Mouse (Mus musculus) cerebellum, adult 8-10 months (tissue): ENCODE results near the gene Cd3eap.
A peak's percentile ranks its signal among the peaks of the same experiment; 100 is the strongest.

Source experiments
- DNase-seq: peaks from one replicate; pipeline ENCODE4 v3.0.0; 2022

Cd3eap gene

DNA sequence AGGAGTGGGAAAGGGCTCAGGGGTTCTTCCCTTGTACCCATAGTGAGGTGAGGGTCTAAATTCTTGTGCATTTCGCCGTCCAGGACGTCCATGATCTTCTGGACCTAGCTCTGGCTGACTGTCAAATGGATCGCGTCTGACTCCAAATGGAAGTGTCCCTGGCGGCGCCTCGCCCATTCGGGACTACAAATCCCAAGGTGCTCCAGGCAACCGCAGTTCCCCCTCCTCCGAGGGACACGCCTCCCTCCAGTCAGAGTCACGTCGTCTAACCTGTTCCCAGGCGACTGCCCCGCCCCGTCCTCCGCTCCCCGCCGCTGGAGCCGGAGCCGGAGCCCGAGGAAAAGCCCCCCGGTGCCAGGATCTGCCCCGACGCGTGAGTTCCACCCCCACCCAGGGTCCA is 1.7 kb upstream of the Cd3eap start:
- peak; percentile 89 for DNase-seq

DNA sequence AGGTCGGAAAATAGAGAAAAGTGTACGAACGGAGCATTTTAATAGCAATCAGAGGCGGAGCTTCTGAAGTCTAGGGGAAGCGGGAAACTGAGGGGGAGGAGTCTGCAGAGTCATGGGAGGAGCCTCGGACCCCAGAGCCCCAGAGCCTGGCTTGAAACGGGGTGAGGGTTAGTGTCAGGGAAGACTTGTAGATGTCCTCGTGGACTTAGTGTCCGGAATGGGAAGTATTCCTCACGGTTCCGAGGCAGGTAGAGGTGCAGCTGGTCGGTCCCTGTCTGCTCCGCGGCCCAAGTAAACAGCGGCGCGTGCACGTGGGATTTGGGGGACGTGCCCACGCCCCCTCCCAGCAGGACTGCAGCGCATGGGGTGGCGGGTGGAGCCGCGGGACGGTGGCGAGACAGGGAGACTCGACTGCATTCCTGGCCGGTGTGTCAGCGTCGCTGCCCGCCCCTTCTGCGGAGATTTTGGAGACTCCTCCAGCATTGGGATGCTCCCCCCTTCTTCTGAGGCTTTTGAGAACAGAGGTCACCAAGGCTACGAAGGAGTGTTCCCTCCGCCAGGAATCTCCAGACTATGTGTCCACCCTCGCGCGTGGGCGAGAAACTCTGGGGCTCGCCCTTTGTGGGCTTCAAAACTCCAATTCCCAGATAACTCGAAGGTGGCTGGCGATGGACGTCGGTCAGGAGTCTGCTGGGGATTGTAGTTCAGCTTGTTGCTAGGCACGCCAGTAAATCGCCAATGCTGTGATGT is 784 bp upstream of the Cd3eap start:
- peak; percentile 71 for DNase-seq

DNA sequence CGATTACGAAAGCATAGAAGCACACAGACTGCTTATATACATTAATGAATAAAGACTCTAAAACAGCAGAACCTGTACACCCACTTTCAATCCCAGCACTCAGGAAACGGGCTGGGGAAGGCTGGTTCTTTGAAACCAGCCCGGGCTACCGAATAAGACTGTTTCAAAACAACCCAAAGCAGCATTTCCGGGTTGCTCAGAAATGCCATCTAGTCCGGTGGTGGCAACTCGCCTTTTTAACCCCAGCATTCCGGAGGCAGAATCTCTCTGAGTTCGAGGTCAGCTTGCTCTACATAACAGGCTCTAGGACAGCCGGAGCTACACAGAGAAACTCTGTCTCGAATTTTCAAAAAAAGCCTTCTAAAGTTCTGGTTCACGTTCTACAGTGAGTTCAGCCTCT is 649 bp downstream of the Cd3eap start:
- DNase-seq = no peak

DNA sequence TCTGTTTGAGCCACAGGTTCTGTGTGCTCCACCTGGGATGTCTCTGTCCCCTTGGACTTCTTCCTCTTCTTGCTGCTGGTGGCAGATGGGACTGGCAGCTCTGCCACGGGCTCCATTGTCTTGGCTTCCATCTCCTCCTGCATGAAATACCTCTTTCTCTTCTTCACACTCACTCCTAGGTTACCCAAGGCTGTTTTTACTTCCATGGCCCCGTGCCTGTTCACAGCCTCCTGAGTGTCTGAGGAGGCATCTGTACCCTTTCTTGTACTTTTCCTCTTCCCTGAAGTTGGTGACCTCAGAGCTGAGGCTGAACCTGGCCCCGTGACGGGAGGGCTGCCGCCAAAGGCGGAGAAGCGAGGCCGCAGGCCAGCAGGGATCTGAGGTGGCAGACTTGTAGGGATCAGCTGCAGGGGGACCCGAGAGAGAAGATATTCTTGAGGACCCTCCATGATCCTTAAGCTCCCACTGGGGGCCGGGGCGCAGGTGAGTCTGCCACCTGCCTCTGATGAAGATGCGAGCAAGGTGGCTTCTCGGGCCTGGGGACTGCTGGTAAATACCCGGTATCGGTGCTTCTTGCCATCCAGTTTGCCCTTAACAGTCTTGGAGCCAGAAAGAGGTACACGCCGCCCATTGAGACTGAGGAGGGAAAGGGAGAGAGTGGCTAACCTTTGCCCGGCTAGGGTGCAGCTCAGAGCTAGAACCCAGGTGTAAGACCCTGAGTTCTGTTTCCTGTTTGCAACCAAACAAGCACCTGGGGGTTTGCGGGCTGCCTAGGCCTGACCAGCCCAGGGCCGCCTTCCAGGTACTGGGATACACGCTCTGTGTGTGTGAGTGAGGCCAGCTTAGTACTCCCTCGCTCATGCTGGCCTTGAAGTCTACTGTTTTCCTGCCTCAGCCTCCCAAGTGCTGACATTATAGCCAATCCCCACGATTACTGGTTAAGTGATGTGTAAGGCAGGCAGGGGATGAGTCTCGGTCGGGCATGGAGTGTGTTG is 1.6 kb downstream of the Cd3eap start:
- no peak for DNase-seq

DNA sequence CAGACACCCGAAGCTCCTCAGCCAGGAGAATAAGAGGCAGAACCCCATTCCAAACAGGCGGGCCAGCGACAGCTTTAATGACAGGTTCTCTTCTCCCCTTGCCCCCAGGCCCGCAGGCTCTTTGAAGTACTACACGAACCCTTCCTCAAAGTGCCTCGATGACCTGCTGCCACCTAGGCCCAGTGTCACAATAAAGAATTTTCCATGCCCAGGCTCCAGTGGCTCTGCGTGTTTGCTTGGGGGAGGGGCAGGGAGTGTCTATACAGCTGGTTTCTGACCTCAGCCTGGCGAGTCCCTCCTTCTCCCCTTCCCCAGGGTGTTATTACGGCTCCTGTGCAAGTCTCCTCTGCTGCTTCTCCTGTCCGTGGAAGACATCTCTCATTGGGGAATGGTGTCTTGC is 3.0 kb downstream of the Cd3eap start:
- DNase-seq = no peak

DNA sequence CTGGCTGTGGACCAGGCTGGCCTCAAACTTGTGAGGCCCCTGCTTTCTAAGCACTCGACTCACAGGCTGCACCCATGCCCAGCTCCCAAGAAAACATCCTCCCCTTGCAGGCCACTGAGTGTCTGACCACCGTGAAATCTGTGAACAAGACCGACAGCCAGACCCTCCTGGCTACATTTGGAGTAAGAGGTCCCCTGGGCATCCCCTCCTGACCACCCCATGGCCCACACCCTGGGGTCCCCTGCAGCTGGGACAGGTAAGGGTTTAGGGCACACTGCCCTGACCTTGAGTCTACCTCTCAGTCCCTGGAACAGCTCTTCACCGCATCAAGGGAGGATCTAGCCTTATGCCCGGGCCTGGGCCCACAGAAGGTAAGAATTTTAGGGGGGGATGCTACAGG is 4.3 kb downstream of the Cd3eap start:
- DNase-seq = no peak

DNA sequence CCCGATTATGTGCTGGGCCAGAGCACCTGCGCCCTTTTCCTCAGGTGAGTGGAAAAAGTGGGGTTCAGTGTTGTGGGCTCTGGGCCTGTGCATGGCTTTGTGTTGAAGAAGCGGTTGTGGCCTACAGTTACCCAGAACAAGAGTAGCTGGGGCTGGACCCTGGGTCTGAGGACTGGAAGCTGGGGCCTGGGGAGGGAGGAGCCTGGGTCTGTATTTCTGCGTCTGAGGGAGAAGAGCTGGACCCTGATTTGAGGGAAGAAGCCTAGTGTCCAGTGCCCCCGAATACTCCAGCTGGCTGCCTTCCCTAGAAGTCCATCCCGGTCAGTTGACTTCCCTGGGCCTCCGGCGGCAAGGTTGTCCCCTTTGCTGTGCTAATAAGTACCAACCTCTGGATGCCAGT is 9.1 kb downstream of the Cd3eap start:
- DNase-seq = no peak

DNA sequence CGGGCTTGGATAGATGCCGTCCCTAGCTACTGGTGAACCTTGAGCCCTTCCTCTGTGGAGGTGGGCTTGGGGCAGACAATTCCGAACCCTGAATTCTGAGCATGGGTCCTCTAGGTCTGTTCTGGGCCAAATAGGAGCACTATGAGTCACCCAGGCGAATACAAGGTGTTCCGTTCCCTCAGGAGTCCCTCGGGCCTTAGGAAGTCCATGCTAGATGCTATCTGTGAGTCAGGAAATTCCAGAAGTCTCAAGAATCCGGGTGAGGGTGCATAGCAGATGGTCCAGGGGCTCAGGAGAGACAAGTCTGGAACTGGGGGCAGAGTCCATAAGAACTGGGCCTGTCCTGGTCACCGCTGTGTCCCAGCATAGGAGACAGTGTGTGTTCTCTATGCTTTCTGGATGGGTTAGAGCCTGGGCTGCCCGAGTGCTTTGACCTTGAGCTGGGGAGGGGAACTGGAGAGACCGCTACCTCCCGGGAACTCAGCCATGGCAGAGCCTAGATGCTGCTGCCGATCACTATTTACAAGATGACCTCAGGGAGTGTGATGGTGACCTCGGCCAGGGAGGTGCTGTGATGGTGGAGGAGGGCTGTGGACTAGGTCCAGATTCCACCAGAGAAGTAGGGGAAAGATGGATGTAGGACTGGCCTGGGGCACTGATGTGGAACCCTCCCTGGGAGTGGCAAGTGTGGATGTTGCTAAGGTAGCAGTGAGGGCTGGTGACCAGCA is 9.9 kb downstream of the Cd3eap start:
- DNase-seq = no peak

DNA sequence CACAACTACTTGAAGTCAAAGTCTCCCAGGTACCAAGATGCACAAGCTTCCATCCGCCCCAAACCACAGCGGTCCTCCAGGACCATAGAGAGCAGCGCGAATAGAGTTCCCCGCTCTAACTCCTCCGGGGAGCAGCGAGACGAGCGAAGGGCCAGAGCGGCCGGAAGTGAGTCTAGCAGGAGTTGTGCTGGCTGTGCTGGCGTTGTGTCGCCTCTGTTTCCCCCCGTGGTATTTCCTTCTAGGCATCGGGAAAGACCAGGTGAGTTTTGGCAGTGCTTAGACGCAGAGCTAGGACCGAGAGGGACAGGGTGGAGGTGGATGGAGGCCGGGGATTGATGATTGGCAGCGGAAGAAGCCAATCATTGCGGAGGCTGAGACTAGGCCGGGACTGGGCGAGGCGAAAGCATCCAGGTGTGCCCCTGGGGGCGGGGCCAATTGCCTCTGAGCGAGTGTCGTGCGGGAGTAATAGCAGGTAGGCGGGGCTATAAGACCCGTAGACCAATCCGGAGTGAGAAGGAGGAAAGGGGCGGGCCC is 14.3 kb downstream of the Cd3eap start:
- DNase-seq = peak; percentile 97

DNA sequence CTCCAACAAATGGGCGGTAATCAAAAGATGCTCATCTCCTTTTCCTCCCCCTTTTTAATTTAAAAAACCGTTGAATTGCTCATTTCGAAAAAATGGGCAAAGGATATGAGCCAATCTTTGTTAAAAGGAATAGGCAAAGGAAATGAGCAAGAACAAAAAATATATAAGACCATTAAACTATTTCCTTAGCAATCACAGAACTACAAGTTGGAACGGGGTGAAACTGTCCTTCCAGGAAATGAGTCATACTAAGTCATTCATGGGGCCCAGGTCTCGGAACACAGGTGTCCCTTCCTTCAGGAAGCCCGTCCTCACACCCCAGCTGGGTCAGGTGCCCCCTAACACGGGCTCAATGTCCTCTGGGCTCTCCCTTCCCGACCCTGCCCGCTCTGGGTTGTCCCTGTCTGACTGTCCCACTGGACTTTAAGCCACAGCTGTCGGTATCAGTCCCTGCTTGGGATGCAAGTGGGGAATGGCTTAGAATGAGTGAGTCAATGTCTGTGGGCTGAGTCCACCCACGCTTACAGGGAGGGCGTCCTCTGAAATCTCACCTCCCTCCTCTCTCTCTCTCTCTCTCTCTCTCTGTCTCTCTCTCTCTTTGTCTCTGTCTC is 14.9 kb downstream of the Cd3eap start, which contains the start of gene Ercc1:
Gene Ercc1, plus strand, starts transcription at position 542 of the 611 bp plus-strand sequence.
- DNase-seq = peak; percentile 43

DNA sequence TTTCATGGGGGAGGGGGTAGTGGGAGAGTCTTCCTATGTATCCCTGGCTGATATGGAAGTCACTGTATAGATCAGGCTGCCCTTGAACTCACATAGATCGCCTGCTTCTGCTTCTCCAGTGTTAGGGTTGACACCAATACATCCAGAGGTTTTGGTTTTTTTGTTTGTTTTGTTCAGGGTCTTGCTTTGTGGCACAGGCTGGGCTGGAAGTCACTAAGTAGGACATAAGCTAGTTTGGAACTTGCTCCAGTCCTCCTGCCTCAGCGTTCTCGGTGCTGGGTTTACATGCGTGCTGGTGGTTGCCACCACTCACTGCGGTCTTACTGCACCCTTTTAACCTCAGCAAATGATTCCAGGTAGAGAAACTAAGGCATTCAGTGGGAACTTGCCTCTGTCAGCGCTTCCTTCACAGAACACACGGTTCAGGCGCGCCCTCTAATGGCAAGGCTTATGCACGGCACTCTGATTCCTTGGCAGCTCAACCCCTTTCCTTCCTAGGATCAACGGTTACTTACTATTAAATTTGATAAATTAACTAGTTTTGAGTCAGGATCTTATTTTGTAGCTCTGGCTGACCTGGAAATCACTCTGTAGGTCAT is 16.0 kb downstream of the Cd3eap start:
- peak; percentile 74 for DNase-seq

DNA sequence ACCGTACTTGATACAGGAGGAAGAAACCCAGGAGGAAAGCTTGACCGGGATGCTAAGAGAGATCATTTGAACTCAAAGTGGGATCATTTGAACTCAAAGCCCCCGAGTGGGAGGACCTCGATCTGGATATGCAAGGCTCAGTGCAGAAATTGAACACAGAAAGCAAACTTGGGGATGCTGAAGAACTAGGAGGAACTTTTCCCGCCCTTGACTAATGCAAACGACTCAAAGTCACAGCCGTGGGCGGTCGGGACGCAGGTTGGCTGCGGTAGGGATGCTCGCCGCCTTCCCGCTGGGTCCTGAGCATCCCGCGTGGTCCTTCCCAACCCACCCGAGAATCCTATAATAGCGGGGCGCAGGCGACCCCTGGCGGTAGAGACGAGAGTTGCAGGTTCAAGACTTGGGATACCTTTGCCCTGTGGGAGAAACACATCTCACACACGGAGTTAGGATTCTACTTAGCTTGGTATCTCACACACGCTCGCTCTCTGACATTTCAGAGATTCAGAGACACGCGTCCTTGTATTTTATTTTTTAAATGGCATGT is 16.7 kb downstream of the Cd3eap start:
- peak; percentile 96 for DNase-seq

DNA sequence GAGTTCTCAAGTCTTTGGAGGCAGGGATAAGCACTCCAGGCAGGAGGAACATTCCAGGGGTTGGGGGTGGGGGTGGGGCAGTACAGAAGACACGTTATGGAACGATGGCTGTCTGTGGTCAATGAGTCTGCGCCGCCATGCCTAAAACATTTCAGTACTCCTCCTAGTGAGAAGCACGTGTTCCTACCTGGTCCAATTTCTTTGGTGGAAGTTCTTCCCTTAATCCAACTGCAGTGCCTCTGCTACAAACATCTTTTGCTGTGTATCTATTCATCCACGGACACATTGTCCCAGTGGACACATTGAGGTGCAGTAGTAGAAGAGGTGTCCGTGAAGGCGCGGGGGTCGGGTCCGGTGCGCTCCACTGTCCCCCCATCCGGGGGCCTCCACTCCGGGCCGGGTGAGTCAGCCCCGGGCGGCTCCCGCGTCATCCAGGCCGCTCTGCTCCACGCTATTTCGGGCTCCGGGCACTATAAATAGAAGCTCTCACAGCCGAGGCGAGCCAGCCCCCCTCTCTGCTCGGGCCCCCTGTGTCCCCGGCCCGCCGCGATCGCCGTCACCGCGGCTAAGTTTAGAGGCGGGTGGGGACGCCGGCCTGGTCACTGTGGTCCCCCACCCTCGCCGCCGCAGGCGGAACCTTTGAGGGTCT is 17.4 kb downstream of the Cd3eap start:
- DNase-seq = peak; percentile 59

DNA sequence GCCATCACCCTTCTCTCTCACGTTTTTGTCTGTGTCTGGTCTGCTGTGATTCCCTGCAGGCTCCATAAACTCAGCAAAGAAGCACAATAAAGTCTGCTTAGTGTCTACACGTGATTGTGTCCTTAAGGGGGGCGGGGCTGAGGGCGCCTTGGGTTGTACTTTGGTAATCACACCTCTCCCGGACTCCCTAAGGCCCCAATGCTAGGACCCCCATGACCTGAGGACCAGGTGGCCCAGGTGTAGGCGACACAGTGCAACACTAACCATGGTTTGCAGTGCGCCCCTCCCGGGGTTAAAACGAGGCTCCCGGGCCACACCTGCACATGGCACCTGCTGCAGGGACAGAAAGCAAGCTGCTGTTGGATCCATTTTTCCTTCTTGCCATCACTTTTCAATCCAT is 18.0 kb downstream of the Cd3eap start:
- no peak for DNase-seq

DNA sequence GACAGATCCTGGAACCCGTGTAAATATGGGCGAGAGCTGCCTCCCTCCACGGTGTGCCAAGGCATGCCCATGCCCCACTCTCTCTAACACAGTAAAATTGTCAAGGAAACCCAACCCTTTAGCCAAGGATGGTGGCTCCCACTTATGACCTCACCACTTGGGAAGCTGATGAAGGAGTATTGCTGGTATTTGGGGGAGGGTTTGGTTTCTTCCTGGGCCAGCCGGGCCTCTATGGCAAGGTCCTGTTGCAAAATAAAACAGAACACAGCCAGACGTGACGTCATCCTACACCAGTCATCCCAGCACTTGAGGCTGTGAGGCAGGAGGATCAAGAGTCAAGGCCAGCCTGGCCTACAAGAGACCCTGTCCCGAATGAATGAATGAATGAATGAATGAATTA is 20.7 kb downstream of the Cd3eap start:
- no peak for DNase-seq

DNA sequence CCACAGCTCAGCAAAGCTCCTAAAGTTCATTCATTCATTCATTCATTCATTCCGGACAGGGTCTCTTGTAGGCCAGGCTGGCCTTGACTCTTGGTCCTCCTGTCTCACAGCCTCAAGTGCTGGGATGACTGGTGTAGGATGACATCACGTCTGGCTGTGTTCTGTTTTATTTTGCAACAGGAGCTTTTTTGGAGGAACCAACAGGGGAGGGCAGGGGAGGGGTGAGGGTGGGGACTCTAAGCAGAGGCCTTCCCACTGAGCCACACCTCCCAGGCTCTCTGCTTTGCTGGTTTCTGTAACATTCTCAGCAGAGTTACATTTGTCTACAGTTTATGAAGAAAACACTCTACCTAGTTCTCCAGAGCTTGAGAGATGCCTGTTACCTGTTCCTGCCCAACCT is 21.2 kb downstream of the Cd3eap start:
- no peak for DNase-seq

DNA sequence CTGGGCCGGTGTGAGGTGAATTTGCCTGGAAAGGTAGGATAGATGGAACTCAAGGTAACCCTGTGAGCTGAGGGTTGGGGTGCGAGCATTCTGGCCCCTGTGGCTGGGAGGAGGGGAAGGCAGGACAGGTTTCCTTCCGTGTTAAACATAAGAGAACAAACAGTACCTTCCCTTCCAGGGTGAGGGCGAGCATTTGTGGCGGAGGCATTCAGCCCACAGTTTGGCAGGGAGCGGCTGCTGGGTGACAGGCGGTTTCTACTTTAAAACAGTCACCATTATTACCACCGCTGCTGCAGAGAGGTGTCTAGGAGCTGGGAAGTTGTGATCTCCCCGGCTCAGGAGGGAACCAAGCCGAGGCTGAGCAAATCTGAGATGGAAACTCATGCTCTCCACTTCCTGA is 22.2 kb downstream of the Cd3eap start:
- no peak for DNase-seq

DNA sequence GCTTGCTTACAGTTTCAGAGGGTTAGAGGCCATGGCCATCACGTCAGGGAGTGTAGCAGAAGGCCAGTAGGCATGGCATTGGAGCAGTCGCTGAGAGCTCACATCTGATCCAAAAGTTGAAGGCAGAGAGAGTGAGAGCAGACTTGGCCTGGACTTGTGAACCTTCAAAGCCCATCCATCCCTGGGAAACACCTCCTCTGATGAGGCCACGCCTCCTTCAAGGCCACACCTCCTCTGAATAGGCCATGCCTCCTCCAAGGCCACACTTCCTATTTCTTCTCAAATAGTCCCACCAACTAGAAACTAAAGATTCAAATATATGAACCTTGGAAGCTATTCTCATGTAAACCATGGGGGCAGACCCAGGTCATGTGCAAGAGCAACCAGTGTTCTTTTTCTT is 23.7 kb downstream of the Cd3eap start:
- no peak for DNase-seq

DNA sequence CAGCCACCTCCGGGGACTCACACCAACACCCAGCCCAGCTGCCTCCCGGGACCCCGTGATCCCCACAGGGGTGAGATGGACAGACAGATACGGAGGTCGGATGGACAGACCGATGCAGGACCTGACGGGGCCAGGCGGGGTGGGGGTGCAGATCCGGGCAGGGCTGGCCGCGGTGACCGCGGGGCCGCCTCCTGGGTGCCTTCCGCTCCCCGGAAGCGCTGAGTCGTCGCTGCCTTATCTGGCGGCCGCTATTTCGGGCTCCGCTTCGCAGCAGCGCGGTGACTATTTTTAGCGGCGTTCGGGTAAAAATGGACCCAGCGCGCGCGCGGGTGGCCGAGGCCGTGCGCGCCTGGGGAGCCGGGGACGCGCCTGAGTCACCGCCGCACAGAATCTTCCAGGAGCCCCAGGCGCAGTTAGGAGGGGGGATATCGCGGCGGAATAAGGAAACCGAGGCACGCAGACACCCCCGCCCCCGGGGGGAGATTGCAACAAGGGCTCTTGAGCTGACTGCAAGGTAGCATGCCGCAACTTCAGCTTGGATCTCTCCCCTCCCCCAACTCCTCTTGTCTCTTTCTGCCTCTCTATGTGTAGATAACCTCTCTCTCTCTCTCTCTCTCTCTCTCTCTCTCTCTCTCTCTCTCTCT is 26.5 kb downstream of the Cd3eap start:
- peak; percentile 78 for DNase-seq

DNA sequence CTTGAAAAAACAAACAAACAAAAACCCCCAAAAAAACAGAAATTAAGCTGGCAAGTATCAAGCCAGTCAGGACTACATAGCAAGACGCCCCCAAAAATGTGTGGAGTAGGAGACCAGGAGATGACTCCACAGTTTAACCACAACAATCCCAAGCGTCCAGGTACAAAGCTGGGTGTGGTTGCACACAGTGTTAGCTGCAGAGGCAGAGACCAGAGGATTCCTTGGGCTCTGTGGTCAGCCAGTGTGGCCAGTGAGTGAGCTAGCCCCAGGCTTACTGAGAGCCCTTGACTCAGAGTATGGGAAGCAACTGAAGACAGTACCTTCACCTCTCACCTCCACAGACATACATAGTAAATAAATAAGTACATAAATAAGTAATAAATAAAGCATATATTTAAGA is 27.4 kb downstream of the Cd3eap start:
- no peak for DNase-seq

DNA sequence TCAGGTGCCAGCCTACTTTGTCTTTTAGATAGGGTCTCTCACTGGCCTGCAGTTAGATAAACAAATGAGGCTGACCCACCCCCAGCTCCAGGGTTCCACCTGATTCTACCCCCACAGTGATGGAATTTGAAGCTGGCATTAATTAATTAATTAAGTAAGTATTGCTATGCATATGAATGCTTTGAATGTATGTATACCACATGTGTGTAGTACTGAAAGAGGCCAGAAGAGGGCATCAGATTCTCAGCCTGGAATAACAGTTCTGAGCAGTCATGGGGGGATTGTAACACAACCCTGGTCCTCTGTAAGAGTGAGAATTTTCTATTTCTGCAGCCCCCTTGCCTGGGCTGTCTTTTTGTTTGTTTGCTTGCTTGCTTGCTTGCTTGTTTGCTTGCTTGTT is 30.9 kb downstream of the Cd3eap start:
- no peak for DNase-seq
